Mouse (Mus musculus): ENCODE results near the gene Ifit1bl1. TPM values are rescaled to one million over a fixed set of nuclear protein-coding genes. Genes with fewer than 3 reads are reported as not detected.
"Not testable (repeated sequence)": the region's sequence is repeated elsewhere in the genome, so short reads cannot be mapped to it uniquely, and the experiment has no call there.

The Ifit1bl1 gene
- polyA plus RNA-seq (2015; fragmentation: Nextera tagmentation; extraction: Ambion mirVana) = 0.65 and 0.98 TPM in 2 replicates

DNA sequence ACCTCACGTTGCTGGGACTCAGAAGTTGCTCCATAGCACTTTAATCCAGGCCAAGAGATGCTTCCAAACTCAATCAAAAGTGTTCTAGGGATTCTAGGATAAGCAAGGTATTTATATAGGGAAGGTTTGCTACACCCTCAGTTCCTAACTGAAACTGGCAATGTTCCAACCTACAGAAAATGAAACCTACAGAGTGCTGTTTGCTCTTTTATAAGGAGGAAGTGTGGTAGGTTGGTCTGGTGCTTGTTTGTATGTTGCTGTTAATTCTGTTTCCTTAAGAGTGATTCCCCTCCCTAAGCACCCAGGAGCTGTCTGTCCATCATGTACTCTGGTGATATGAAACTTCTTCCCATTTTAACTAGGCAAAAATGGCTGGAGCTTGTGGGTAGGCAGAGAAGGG is at the start of gene Ifit1bl1:
Gene Ifit1bl1 (minus strand): TSS at position 69 of the 400 bp plus-strand sequence.
- not testable (repeated sequence) for H3K9me3 ChIP-seq (ENCODE audit: control insufficient read depth, low read length); ATAC-seq; H3K36me3 ChIP-seq (ENCODE audit: control insufficient read depth, insufficient read depth); H3K4me2 ChIP-seq (ENCODE audit: low read length); H3K27ac ChIP-seq (ENCODE audit: low read length); H3K4me3 ChIP-seq (replicated peaks; ENCODE audit: low read length); H3K9ac ChIP-seq (replicated peaks; ENCODE audit: low read depth, low read length); H3K4me1 ChIP-seq (replicated peaks; ENCODE audit: control insufficient read depth, insufficient read depth, low read length); H3K27me3 ChIP-seq (replicated peaks; ENCODE audit: control insufficient read depth, insufficient read depth, low read length)
- 54% methylated on average over 1 of the region's 1 CpGs for WGBS

- Histone ChIP-seq H3K4me3 (replicated peaks; ENCODE audit: low read length) (no peak overlapping the region), H3K9ac (replicated peaks; ENCODE audit: low read depth, low read length) (no peak overlapping the region), H3K36me3 (ENCODE audit: control insufficient read depth, insufficient read depth) (no peaks in the 10 kb centered on the region), H3K27me3 (replicated peaks; ENCODE audit: control insufficient read depth, insufficient read depth, low read length) (no peaks in the 10 kb centered on the region), H3K27ac (ENCODE audit: low read length) (no peak overlapping the region), H3K9me3 (ENCODE audit: control insufficient read depth, low read length) (no peaks in the 10 kb centered on the region), H3K4me2 (ENCODE audit: low read length) (no peak overlapping the region), H3K4me1 (replicated peaks; ENCODE audit: control insufficient read depth, insufficient read depth, low read length) (no peaks in the 10 kb centered on the region)
- WGBS = 87% methylated on average over 6 of the region's 6 CpGs
- no peak for ATAC-seq
These were observed 49.2 kb upstream of the Ifit1bl1 start for GRCm38 (mm10) chr19:34650997-34651396.

DNA sequence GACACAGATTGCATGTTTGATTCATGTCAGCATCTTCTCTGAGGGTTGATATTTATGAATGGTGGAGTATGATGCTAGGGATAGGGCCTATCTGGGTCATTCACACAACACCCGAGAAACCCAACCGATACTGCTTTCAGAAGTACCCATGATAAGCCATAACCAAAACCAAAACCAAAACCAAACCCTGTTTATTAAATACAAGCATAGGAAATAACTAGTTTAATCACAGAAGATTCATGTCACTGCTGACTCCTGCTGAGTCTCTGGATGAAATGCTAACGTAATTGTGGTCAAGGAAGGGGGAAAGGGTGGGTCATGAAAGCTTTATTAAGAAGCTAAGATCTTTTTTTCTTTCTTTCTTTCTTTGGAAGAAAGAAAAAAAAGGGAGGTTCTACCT is 48.5 kb upstream of the Ifit1bl1 start:
- Histone ChIP-seq H3K4me3 (replicated peaks; ENCODE audit: low read length) (no peak overlapping the region), H3K27ac (ENCODE audit: low read length) (no peak overlapping the region), H3K4me2 (ENCODE audit: low read length) (no peak overlapping the region), H3K36me3 (ENCODE audit: control insufficient read depth, insufficient read depth) (no peaks in the 10 kb centered on the region), H3K9me3 (ENCODE audit: control insufficient read depth, low read length) (no peaks in the 10 kb centered on the region), H3K4me1 (replicated peaks; ENCODE audit: control insufficient read depth, insufficient read depth, low read length) (no peaks in the 10 kb centered on the region), H3K9ac (replicated peaks; ENCODE audit: low read depth, low read length) (no peak overlapping the region), H3K27me3 (replicated peaks; ENCODE audit: control insufficient read depth, insufficient read depth, low read length) (no peaks in the 10 kb centered on the region)
- ATAC-seq = no peak
- 86% methylated on average over 3 of the region's 3 CpGs for WGBS

DNA sequence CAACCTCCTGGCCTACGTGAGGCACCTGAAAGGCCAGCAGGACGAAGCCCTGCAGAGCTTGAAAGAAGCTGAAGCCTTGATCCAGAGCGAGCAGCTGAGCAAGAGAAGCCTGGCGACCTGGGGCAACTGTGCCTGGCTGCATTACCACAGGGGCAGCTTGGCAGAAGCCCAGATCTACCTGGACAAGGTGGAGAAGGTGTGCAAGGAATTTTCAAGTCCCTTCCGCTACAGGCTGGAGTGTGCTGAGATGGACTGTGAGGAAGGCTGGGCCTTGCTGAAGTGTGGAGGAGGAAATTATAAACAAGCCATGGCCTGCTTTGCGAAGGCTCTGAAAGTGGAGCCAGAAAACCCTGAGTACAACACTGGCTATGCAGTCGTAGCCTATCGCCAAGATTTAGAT is 45.9 kb upstream of the Ifit1bl1 start:
- H3K4me2 ChIP-seq (ENCODE audit: low read length); H3K4me1 ChIP-seq (replicated peaks; ENCODE audit: control insufficient read depth, insufficient read depth, low read length); ATAC-seq; H3K36me3 ChIP-seq (ENCODE audit: control insufficient read depth, insufficient read depth); H3K9ac ChIP-seq (replicated peaks; ENCODE audit: low read depth, low read length); H3K9me3 ChIP-seq (ENCODE audit: control insufficient read depth, low read length); H3K27ac ChIP-seq (ENCODE audit: low read length); H3K27me3 ChIP-seq (replicated peaks; ENCODE audit: control insufficient read depth, insufficient read depth, low read length); H3K4me3 ChIP-seq (replicated peaks; ENCODE audit: low read length): not testable (repeated sequence)
- 92% methylated on average over 6 of the region's 8 CpGs for WGBS

DNA sequence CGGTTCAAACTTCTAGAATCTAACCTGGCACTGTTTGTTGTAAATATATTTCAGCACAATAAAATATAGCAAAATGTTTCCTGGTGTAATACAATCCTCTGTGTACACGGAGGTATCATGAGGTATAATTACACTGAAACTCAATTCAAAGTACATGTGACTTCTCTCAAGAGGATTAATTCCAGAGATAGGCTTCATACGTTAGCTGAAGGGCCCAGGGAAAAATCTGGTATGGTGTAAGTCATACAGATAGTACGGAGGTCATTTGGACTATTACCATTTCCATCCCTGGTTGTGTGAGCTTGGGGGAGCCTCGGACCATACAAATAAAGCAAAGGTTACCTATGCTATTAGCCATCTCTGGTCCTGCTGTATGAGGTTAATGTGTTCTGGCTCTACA is 40.9 kb upstream of the Ifit1bl1 start:
- Histone ChIP-seq H3K9me3 (ENCODE audit: control insufficient read depth, low read length) (no peaks in the 10 kb centered on the region), H3K4me3 (replicated peaks; ENCODE audit: low read length) (no peak overlapping the region), H3K27me3 (replicated peaks; ENCODE audit: control insufficient read depth, insufficient read depth, low read length) (no peaks in the 10 kb centered on the region), H3K4me1 (replicated peaks; ENCODE audit: control insufficient read depth, insufficient read depth, low read length) (no peaks in the 10 kb centered on the region), H3K27ac (ENCODE audit: low read length) (no peak overlapping the region), H3K4me2 (ENCODE audit: low read length) (no peak overlapping the region), H3K9ac (replicated peaks; ENCODE audit: low read depth, low read length) (no peak overlapping the region), H3K36me3 (ENCODE audit: control insufficient read depth, insufficient read depth) (no peaks in the 10 kb centered on the region)
- WGBS = 84% methylated on average over 5 of the region's 5 CpGs
- ATAC-seq = no peak

- H3K4me1 ChIP-seq (replicated peaks; ENCODE audit: control insufficient read depth, insufficient read depth, low read length) = no peaks in the 10 kb centered on the region
- ATAC-seq = no peak
- H3K9ac ChIP-seq (replicated peaks; ENCODE audit: low read depth, low read length) = no peak within 1 kb of the TSS
- no peak within 1 kb of the TSS for H3K27ac ChIP-seq (ENCODE audit: low read length)
- 63% methylated on average over 4 of the region's 4 CpGs for WGBS
- no peak within 1 kb of the TSS for H3K4me2 ChIP-seq (ENCODE audit: low read length)
- H3K4me3 ChIP-seq (replicated peaks; ENCODE audit: low read length) = no peak within 1 kb of the TSS
- H3K36me3 ChIP-seq (ENCODE audit: control insufficient read depth, insufficient read depth) = no peaks in the 10 kb centered on the region
- H3K9me3 ChIP-seq (ENCODE audit: control insufficient read depth, low read length) = no peaks in the 10 kb centered on the region
- no peaks in the 10 kb centered on the region for H3K27me3 ChIP-seq (replicated peaks; ENCODE audit: control insufficient read depth, insufficient read depth, low read length)
These were observed 38.9 kb upstream of the Ifit1bl1 start, which contains the start of the genes Ifit1bl2 and Ifit1 for GRCm38 (mm10) chr19:34640623-34641022. Gene Ifit1bl2, minus strand, starts transcription at chr19:34640743. Gene Ifit1, plus strand, starts transcription at chr19:34640871.

- Histone ChIP-seq H3K4me2 (ENCODE audit: low read length) (no peak overlapping the region), H3K9me3 (ENCODE audit: control insufficient read depth, low read length) (no peaks in the 10 kb centered on the region), H3K4me3 (replicated peaks; ENCODE audit: low read length) (no peak overlapping the region), H3K27ac (ENCODE audit: low read length) (no peak overlapping the region), H3K27me3 (replicated peaks; ENCODE audit: control insufficient read depth, insufficient read depth, low read length) (no peaks in the 10 kb centered on the region), H3K36me3 (ENCODE audit: control insufficient read depth, insufficient read depth) (no peaks in the 10 kb centered on the region), H3K4me1 (replicated peaks; ENCODE audit: control insufficient read depth, insufficient read depth, low read length) (no peaks in the 10 kb centered on the region), H3K9ac (replicated peaks; ENCODE audit: low read depth, low read length) (no peak overlapping the region)
- 9% methylated on average over 3 of the region's 3 CpGs for WGBS
- ATAC-seq = peak; percentile 82
These were observed 35.3 kb upstream of the Ifit1bl1 start for GRCm38 (mm10) chr19:34636933-34637557.

GRCm38 (mm10) chr19:34633484-34633883 is 31.7 kb upstream of the Ifit1bl1 start:
- Histone ChIP-seq H3K36me3 (ENCODE audit: control insufficient read depth, insufficient read depth) (no peaks in the 10 kb centered on the region), H3K4me1 (replicated peaks; ENCODE audit: control insufficient read depth, insufficient read depth, low read length) (no peaks in the 10 kb centered on the region), H3K9ac (replicated peaks; ENCODE audit: low read depth, low read length) (no peak overlapping the region), H3K9me3 (ENCODE audit: control insufficient read depth, low read length) (no peaks in the 10 kb centered on the region), H3K4me3 (replicated peaks; ENCODE audit: low read length) (no peak overlapping the region), H3K27ac (ENCODE audit: low read length) (no peak overlapping the region), H3K27me3 (replicated peaks; ENCODE audit: control insufficient read depth, insufficient read depth, low read length) (no peaks in the 10 kb centered on the region), H3K4me2 (ENCODE audit: low read length) (no peak overlapping the region)
- no peak for ATAC-seq
- 78% methylated on average over 2 of the region's 2 CpGs for WGBS

DNA sequence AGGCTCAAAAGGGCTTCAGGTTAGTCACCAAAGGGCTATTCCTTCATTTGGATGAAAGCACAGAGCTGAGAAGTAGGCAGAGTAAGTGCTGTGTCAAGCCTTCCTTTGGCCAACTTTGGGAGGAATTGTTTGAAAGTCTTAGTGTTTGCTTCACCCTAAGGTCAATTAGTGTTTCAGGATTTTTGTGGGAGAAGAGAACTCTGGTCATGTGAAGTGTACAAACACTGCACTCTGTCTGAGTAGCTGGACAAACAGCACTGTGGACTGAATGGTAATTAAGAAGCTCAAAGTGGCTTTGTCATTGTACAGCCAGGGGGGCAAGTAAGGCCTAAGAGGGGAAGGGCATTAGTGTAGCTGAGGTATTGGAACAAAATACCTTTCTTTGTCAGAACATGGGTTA is 29.7 kb upstream of the Ifit1bl1 start:
- no peaks in the 10 kb centered on the region for H3K36me3 ChIP-seq (ENCODE audit: control insufficient read depth, insufficient read depth)
- no peaks in the 10 kb centered on the region for H3K27me3 ChIP-seq (replicated peaks; ENCODE audit: control insufficient read depth, insufficient read depth, low read length)
- no peak overlapping the region for H3K4me2 ChIP-seq (ENCODE audit: low read length)
- H3K4me1 ChIP-seq (replicated peaks; ENCODE audit: control insufficient read depth, insufficient read depth, low read length) = no peaks in the 10 kb centered on the region
- H3K27ac ChIP-seq (ENCODE audit: low read length) = no peak overlapping the region
- no peaks in the 10 kb centered on the region for H3K9me3 ChIP-seq (ENCODE audit: control insufficient read depth, low read length)
- H3K9ac ChIP-seq (replicated peaks; ENCODE audit: low read depth, low read length) = no peak overlapping the region
- H3K4me3 ChIP-seq (replicated peaks; ENCODE audit: low read length) = no peak overlapping the region
- ATAC-seq = no peak

DNA sequence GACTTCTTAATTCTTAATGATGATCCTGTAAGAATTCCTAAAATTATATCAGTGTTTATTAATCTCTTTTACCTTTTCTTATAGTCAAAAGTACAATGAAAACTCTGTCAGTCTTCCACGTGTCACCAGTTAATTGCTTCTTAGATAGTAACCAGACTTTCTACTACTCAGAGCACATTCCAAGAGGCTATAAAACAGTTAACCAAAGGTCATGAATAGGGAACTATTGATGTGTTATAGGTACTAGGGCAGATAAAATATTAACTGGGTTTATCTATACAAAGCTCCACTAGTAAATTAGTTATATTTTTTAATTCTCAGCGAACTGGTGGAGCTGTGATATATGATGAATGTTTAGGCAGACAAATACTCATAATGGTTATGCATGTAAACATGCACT is 25.7 kb upstream of the Ifit1bl1 start:
- 79% methylated on average over 2 of the region's 2 CpGs for whole genome bisulfite sequencing
- no peaks in the 10 kb centered on the region for H3K9me3 ChIP-seq (ENCODE audit: control insufficient read depth, low read length)

More for the DNA sequence above, 25.7 kb upstream of the Ifit1bl1 start:
- Histone ChIP-seq H3K9ac (replicated peaks; ENCODE audit: low read depth, low read length) (no peak overlapping the region), H3K4me3 (replicated peaks; ENCODE audit: low read length) (no peak overlapping the region), H3K4me1 (replicated peaks; ENCODE audit: control insufficient read depth, insufficient read depth, low read length) (no peaks in the 10 kb centered on the region), H3K27ac (ENCODE audit: low read length) (no peak overlapping the region), H3K36me3 (ENCODE audit: control insufficient read depth, insufficient read depth) (no peaks in the 10 kb centered on the region), H3K27me3 (replicated peaks; ENCODE audit: control insufficient read depth, insufficient read depth, low read length) (no peaks in the 10 kb centered on the region), H3K4me2 (ENCODE audit: low read length) (no peak overlapping the region)
- ATAC-seq = no peak
